Mouse (Mus musculus): ENCODE measurements at regions not wholly inside any gene's neighbourhood (a gene's known extent, or its start where the extent isn't known, plus 50 kb on each side); places are given as distances from the start of the nearest gene placed in this dataset.

- no peak for DNase-seq (ENCODE audit: low spot score in 2 of 2)
Observed at GRCm38 (mm10) chr19:15495532-15495931, 451.6 kb downstream of the Psat1 start.

GRCm38 (mm10) chr19:15487576-15487975, 459.6 kb downstream of the Psat1 start:
- no peak for DNase-seq (ENCODE audit: low spot score in 2 of 2)

DNA sequence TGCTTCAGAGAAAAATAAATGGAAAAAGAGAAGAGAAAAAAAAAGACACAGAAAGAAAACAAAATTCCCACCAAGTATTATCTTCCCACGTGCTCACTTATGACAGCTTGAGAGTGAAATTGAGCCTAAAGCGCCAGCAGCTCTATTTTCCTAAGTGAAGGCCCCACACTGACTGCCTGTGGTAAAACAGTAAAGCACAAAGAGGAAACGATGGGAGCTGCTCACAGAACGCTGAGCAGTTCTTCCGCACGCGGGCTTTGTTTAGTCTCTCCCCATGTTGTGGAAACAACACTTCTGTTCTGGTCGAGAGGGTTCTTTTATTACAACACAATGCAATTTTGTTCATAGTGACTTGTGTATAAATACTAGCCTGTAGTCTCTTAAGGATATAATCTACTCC, 465.5 kb downstream of the Psat1 start:
- no peak for DNase-seq (ENCODE audit: low spot score in 2 of 2)

DNA sequence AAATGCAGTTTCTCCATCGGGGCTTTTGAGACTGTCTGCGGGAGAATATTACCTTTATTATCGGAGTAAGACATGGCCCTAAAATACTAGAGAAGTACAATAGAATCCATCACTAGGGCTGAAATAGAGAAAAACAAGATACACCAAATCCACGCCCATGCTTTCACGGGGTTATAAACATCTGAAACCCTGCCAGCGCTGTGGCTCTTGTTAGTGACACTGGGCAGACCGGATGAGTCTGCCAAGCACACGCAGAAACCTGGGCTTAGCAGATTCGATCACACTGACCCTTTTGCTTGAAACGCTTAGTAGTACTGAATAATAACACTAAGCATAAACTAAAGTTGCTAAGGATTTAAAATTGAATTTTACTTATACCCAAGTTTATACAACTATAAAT, 477.6 kb downstream of the Psat1 start:
- no peak for DNase-seq (ENCODE audit: low spot score in 2 of 2)

GRCm38 (mm10) chr19:15466713-15467112, 480.4 kb downstream of the Psat1 start:
- DNase-seq (ENCODE audit: low spot score in 2 of 2) = no peak

- no peak for DNase-seq (ENCODE audit: low spot score in 2 of 2)
Observed at GRCm38 (mm10) chr19:15465063-15465760, 481.9 kb downstream of the Psat1 start.

- DNase-seq (ENCODE audit: low spot score in 2 of 2) = no peak
Observed at GRCm38 (mm10) chr19:15457793-15458192, 489.3 kb downstream of the Psat1 start.

- DNase-seq (ENCODE audit: low spot score in 2 of 2) = no peak
Observed at GRCm38 (mm10) chr19:15456943-15457735, 490.0 kb downstream of the Psat1 start.

DNA sequence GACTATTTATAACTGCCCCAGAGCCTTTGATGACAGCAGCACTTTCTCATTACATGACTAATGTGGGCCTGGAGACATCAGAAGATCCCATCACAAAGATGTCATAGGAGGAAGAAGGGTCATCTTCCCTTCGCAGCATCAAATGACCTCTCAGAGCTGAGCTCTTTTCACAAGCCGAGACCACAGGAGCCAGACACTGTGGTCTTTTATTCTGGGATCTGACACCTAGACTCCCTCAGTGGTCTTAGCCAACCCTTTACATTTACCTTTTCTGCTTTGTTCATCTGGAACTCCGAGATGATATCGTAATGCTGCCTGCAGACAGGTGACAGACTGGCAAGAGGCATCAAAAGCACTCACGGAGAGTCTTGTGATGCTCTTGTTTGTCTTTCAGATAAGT, 498.1 kb downstream of the Psat1 start:
- DNase-seq (ENCODE audit: low spot score in 2 of 2) = no peak

DNA sequence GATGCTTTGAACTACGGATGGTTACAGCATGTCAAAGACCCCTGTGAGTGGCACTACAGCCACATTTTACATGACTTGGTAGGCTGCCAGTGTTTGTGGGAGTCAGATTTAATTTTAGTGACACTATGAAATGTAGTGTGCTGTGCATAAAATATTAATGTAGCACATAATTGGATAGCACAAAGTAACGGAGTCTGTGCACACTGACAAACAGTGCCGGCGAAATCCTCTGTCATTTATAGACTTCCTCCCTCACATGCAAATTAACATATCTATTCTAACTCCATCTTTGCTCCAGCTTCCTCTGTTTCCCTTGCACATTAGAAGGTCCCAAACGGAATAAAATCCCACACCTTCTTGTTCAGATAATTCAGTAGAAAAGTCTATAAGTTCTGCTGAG, 515.3 kb downstream of the Psat1 start:
- DNase-seq (ENCODE audit: low spot score in 2 of 2) = no peak

GRCm38 (mm10) chr19:15421311-15421710, 525.8 kb downstream of the Psat1 start:
- no peak for DNase-seq (ENCODE audit: low spot score in 2 of 2)

- no peak for DNase-seq (ENCODE audit: low spot score in 2 of 2)
Observed at GRCm38 (mm10) chr19:15398624-15399023, 548.5 kb downstream of the Psat1 start.

- DNase-seq (ENCODE audit: low spot score in 2 of 2) = no peak
Observed at GRCm38 (mm10) chr19:15371682-15372081, 575.5 kb downstream of the Psat1 start.

DNA sequence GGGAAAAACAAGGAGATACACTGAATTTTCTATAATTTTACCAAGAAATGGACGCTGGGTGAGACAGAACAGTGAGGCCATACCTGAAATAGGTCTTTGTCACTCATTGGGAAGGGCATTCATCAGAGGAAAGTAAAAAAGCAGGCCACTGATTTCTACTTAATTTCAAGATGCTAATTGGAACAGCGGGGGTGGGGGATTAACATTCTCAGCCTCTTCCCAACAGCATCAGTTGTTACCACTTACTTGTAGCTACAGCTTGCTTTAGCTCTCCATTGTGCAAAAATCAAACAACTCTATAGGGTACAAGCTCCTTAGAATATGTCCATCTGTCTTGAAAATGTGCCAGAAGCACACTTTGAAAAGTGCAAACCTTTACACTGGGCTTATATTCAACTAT, 580.2 kb downstream of the Psat1 start:
- DNase-seq (ENCODE audit: low spot score in 2 of 2) = no peak

GRCm38 (mm10) chr19:15357181-15357580, 590.0 kb downstream of the Psat1 start:
- DNase-seq (ENCODE audit: low spot score in 2 of 2) = no peak

DNA sequence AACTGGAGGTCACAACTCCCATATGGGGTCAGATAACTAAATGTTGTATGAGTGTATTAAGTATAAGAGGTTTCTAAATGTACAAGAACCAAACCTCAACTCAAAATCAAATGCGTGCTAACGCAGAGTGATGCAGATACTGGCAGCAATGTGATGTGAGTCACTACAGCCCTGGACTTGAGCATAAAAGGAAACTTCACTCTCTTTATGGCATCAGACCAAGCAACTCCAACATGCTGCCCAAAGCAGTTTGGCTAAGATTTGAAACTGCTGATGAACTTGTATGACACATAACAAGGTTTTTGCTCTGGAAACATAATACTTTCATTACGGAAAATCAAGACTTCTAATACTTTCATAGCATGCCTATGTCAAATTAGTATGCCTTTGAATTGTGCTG, 598.8 kb downstream of the Psat1 start:
- no peak for DNase-seq (ENCODE audit: low spot score in 2 of 2)

GRCm38 (mm10) chr19:15342229-15342628, 604.9 kb downstream of the Psat1 start:
- no peak for DNase-seq (ENCODE audit: low spot score in 2 of 2)

DNA sequence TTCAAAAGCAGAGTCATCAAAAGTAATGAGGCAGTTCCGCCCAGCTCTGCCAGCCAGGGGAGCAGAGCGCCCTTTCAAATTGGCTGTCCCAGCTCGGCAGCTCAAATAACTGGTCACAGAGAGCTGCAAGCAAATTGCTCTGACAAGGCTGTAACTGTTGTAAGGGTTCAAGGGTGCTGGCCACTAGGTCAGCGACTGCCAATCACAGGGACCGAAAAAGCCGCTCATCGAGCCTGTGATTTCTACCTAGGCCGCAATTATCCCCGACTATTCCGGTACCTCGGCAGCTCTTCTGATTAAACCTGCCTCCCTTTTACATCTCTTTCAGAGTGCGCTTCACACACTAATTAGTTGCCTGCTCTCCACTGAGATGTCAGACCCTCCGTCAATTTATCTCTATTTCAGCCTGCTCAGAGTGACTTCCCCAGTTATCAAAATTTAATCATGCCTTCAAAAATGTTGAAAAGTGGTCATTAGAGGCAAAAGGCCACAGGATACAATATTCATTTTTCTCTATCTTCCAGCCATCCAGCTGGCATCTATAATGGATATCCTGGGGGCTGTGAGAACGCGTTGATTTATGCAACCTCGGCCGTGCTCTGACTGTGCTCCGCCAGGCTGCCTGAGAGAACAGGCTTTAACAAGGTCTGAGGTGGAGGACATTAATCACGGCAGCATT, 606.7 kb downstream of the Psat1 start:
- peak in 1 of 2 experiments; percentile 6 for DNase-seq (ENCODE audit: low spot score in 2 of 2)

- DNase-seq (ENCODE audit: low spot score in 2 of 2) = no peak
Observed at GRCm38 (mm10) chr19:15339979-15340304, 607.2 kb downstream of the Psat1 start.

- peak; percentile 26 to 43 for DNase-seq (ENCODE audit: low spot score in 2 of 2)
Observed at GRCm38 (mm10) chr19:15330155-15330554, 617.0 kb downstream of the Psat1 start.

DNA sequence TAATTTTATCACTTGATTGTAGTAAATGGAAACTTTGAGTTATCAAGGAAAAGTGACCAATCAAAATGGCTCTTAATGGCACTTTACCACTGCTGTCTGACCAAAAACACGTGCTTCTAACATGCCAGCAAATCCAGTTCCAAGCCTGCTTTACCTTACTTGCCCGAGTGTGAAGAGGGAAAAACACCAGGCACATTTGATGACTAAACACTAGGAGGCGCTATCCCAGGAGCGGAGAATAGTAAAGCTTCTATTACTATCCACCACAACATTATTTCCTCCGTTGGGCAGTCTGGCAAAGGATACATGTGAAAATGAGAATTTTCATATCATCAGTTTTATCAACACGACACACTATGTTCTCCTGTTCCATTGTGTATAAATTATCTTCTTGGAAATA, 647.7 kb downstream of the Psat1 start:
- no peak for DNase-seq (ENCODE audit: low spot score in 2 of 2)

DNA sequence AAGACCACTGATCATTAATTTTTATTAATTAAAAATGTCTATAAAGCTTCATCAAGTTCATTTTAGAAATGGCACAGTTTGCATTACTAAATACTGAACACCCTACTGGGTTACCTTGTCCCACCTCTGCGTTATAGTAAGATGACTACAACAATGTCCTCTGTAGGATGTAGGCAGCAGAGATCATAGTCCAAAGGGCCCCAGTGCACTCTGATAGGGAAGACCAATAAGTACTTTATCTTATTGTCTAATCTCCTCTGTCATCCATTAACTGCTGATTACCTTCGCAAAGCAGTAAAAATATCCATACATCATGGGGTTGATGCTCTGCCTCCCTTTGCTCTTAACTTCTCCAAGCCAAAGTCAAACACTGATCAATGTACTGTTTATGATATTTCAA, 662.1 kb downstream of the Psat1 start:
- DNase-seq (ENCODE audit: low spot score in 2 of 2) = no peak

DNA sequence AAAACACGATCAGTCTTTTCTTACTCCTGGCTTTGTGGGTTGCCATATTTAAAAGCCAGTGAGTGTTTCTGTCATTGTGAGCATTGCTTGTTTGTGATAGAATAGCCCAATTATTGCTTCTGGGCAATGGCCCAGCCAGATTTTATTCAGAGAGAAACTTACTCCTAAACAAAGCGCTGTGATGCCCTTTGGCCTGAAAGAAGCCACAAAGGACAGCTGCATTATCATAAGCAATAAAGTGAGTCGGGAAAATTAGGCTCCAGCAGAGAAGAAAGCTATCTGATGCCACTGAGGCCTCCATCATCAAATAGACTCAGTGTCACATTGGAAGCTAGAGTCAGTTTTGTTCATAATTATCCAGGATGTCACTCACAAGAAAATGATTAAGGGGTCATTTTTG, 644.9 kb upstream of the Tle4 start:
- DNase-seq (ENCODE audit: low spot score in 2 of 2) = no peak

Data from layer of hippocampus, adult 8-10 months (tissue).